Mouse (Mus musculus) G1E (cell line): ENCODE measurements around the gene Nln.

Source experiments
- CTCF ChIP-seq: IDR thresholded peaks from 2 replicates; pipeline ENCODE4 v1.5.1; 2012; ENCODE audit warnings: low read depth, low read length, inconsistent platforms, mixed read lengths
- GATA2 ChIP-seq: IDR thresholded peaks from 2 replicates; pipeline ENCODE4 v1.6.1; 2012; ENCODE audit warnings: low read depth, low read length, inconsistent platforms, borderline replicate concordance
- TAL1 ChIP-seq: conservative IDR thresholded peaks from 2 replicates; pipeline ENCODE4 v1.6.1; 2012; ENCODE audit warnings: low read depth, low read length, inconsistent platforms, mixed read lengths

- TF ChIP-seq CTCF: no peak
- no peak for TF ChIP-seq GATA2
- TF ChIP-seq TAL1: no peak
Measured at GRCm38 (mm10) chr13:104025710-104025995, 83.8 kb downstream of the Nln start.
